Mouse (Mus musculus) embryonic facial prominence, embryonic 11.5 days (tissue): ENCODE results near the gene Zfp106. TPM values are rescaled to one million over a fixed set of nuclear protein-coding genes. Genes with fewer than 3 reads are reported as not detected.

Experiments
- ATAC-seq: fragments of 200-750 bp; cut with Nextera tagmentation; replicated peaks from 2 replicates; pipeline ENCODE4 v1.8.0; 2017; ENCODE audit warnings: low read depth; ENCODE audit not compliant: insufficient number of reproducible peaks, low FRiP score, low TSS enrichment
- DNase-seq: peaks from one replicate; pipeline ENCODE4 v3.0.0-alpha.2; 2015; ENCODE audit warnings: low spot score
- H3K27ac ChIP-seq: fragments of 300-500 bp; sonication (generic); replicated peaks from 2 replicates; pipeline ENCODE4 v1.5.1; 2014; ENCODE audit warnings: mild to moderate bottlenecking, low read depth, low read length, control low read depth
- H3K27me3 ChIP-seq: fragments of 300-500 bp; sonication (generic); 2 replicates; pipeline ENCODE4 v1.6.1; 2014; ENCODE audit warnings: mild to moderate bottlenecking, low read length, moderate library complexity, mixed read lengths; ENCODE audit not compliant: control insufficient read depth, insufficient read depth
- H3K36me3 ChIP-seq: fragments of 300-500 bp; sonication (generic); replicated peaks from 2 replicates; pipeline ENCODE4 v1.6.1; 2014; ENCODE audit warnings: low read depth, mild to moderate bottlenecking, low read length, moderate library complexity, mixed read lengths; ENCODE audit not compliant: control insufficient read depth, insufficient read depth
- H3K4me1 ChIP-seq: fragments of 300-500 bp; sonication (generic); 2 replicates; pipeline ENCODE4 v1.6.1; 2014; ENCODE audit warnings: low read length, mixed read lengths; ENCODE audit not compliant: control insufficient read depth, insufficient read depth
- H3K4me2 ChIP-seq: fragments of 300-500 bp; sonication (generic); 2 replicates; pipeline ENCODE4 v1.6.1; 2014; ENCODE audit warnings: low read depth, mild to moderate bottlenecking, control low read depth, low read length, moderate library complexity
- H3K4me3 ChIP-seq: fragments of 300-500 bp; sonication (generic); 2 replicates; pipeline ENCODE4 v1.5.1; 2014; ENCODE audit warnings: low read depth, low read length, control low read depth
- H3K9ac ChIP-seq: fragments of 300-500 bp; sonication (generic); replicated peaks from 2 replicates; pipeline ENCODE4 v1.6.1; 2014; ENCODE audit warnings: mild to moderate bottlenecking, control low read depth, low read length
- H3K9me3 ChIP-seq: fragments of 300-500 bp; sonication (generic); replicated peaks from 2 replicates; pipeline ENCODE4 v1.6.1; 2016; ENCODE audit warnings: mild to moderate bottlenecking, low read length, inconsistent platforms, mixed read lengths; ENCODE audit not compliant: control insufficient read depth
- WGBS: fragments of 180-500 bp; shearing (Covaris S2); extraction: QIAGEN DNeasy Blood & Tissue Kit; methylation state at CpG from one replicate; pipeline ENCODE4 v1.1.7; 2014; 5-methylcytosine and 5-hydroxymethylcytosine counted together
- polyA plus RNA-seq: library from polyadenylated mRNA; unstranded; fragments of >200 nt; fragmentation: Nextera tagmentation; extraction: Ambion mirVana; gene quantifications from 2 replicates; pipeline ENCODE4 v1.2.1, GENCODE M21; 2014

The Zfp106 gene
- polyA plus RNA-seq, 1 experiment from 2014 or later, result 59.2 TPM

GRCm38 (mm10) chr2:120539333-120539732 is 24.3 kb downstream of the Zfp106 start:
- Histone ChIP-seq H3K4me1 (no peaks in the 10 kb centered on the region), H3K27ac (no peak overlapping the region), H3K4me2 (no peak overlapping the region), H3K9me3 (no peaks in the 10 kb centered on the region), H3K36me3 (no peaks in the 10 kb centered on the region; the same call in 1 of the 2 replicates), H3K27me3 (no peaks in the 10 kb centered on the region), H3K4me3 (no peak overlapping the region), H3K9ac (no peak overlapping the region)
- no peak for DNase-seq
- 84% methylated on average over 3 of the region's 3 CpGs for WGBS
- no peak for ATAC-seq

- Histone ChIP-seq H3K4me2 (no peak overlapping the region), H3K4me3 (no peak overlapping the region), H3K9ac (no peak overlapping the region), H3K9me3 (no peaks in the 10 kb centered on the region), H3K4me1 (no peaks in the 10 kb centered on the region), H3K36me3 (peaks cover 12% of the 10 kb centered on the region), H3K27me3 (no peaks in the 10 kb centered on the region), H3K27ac (no peak overlapping the region)
- WGBS, result 92% methylated on average over 4 of the region's 4 CpGs
- DNase-seq (no peak), ATAC-seq (no peak)
Observed at GRCm38 (mm10) chr2:120531223-120531622, 32.4 kb downstream of the Zfp106 start.

- Histone ChIP-seq H3K27ac (no peak overlapping the region), H3K36me3 (peaks cover 12% of the 10 kb centered on the region)
Observed at GRCm38 (mm10) chr2:120529531-120529930, 34.1 kb downstream of the Zfp106 start.

GRCm38 (mm10) chr2:120526771-120527170 is 36.9 kb downstream of the Zfp106 start:
- no peaks in the 10 kb centered on the region for H3K9me3 ChIP-seq
- H3K4me3 ChIP-seq, result no peak overlapping the region
- no peak overlapping the region for H3K27ac ChIP-seq
- DNase-seq, result no peak
- no peaks in the 10 kb centered on the region for H3K4me1 ChIP-seq
- H3K27me3 ChIP-seq, result no peaks in the 10 kb centered on the region
- no peak for ATAC-seq
- H3K9ac ChIP-seq, result no peak overlapping the region
- no peak overlapping the region for H3K4me2 ChIP-seq
- 89% methylated on average over 5 of the region's 5 CpGs for WGBS
- H3K36me3 ChIP-seq, result peaks cover 9% of the 10 kb centered on the region

More at GRCm38 (mm10) chr2:120529531-120529930, 34.1 kb downstream of the Zfp106 start:
- H3K4me2 ChIP-seq, result no peak overlapping the region
- H3K9ac ChIP-seq, result no peak overlapping the region
- no peak for ATAC-seq
- DNase-seq, result no peak
- H3K4me3 ChIP-seq, result no peak overlapping the region
- no peaks in the 10 kb centered on the region for H3K4me1 ChIP-seq
- H3K9me3 ChIP-seq, result no peaks in the 10 kb centered on the region
- no peaks in the 10 kb centered on the region for H3K27me3 ChIP-seq

- no peak overlapping the region for H3K4me2 ChIP-seq
- no peak overlapping the region for H3K27ac ChIP-seq
- 88% methylated on average over 5 of the region's 5 CpGs for WGBS
- no peak for DNase-seq
- no peaks in the 10 kb centered on the region for H3K27me3 ChIP-seq
- H3K4me1 ChIP-seq, result no peaks in the 10 kb centered on the region
- no peak overlapping the region for H3K9ac ChIP-seq
- no peak overlapping the region for H3K4me3 ChIP-seq
- H3K36me3 ChIP-seq, result peaks cover 6% of the 10 kb centered on the region
- H3K9me3 ChIP-seq, result no peaks in the 10 kb centered on the region
- ATAC-seq, result no peak
Observed at GRCm38 (mm10) chr2:120518547-120519210, 45.0 kb downstream of the Zfp106 start.

GRCm38 (mm10) chr2:120514181-120514580 is 49.5 kb downstream of the Zfp106 start:
- H3K4me1 ChIP-seq, result no peaks in the 10 kb centered on the region

GRCm38 (mm10) chr2:120503992-120504391 is 59.7 kb downstream of the Zfp106 start:
- no peak for ATAC-seq
- 79% methylated on average over 5 of the region's 5 CpGs for WGBS
- H3K9ac ChIP-seq, result no peak overlapping the region

More at GRCm38 (mm10) chr2:120514181-120514580, 49.5 kb downstream of the Zfp106 start:
- Histone ChIP-seq H3K27ac (no peak overlapping the region), H3K4me2 (no peak overlapping the region), H3K27me3 (no peaks in the 10 kb centered on the region), H3K9me3 (no peaks in the 10 kb centered on the region), H3K9ac (no peak overlapping the region), H3K36me3 (peaks cover 5% of the 10 kb centered on the region), H3K4me3 (no peak overlapping the region)
- ATAC-seq, result no peak
- 94% methylated on average over 4 of the region's 4 CpGs for WGBS
- no peak for DNase-seq

GRCm38 (mm10) chr2:120503094-120503493 is 60.5 kb downstream of the Zfp106 start:
- ATAC-seq (no peak), DNase-seq (no peak)
- Histone ChIP-seq H3K36me3 (peaks cover 3% of the 10 kb centered on the region; the same call in 1 of the 2 replicates), H3K9me3 (no peaks in the 10 kb centered on the region), H3K4me3 (no peak overlapping the region), H3K27ac (no peak overlapping the region), H3K4me2 (no peak overlapping the region), H3K9ac (no peak overlapping the region), H3K27me3 (no peaks in the 10 kb centered on the region), H3K4me1 (no peaks in the 10 kb centered on the region)
- 90% methylated on average over 6 of the region's 6 CpGs for WGBS

More at GRCm38 (mm10) chr2:120503992-120504391, 59.7 kb downstream of the Zfp106 start:
- H3K27me3 ChIP-seq, result no peaks in the 10 kb centered on the region
- no peak for DNase-seq
- H3K27ac ChIP-seq, result no peak overlapping the region
- peaks cover 4% of the 10 kb centered on the region; the same call in 1 of the 2 replicates for H3K36me3 ChIP-seq
- H3K9me3 ChIP-seq, result no peaks in the 10 kb centered on the region
- H3K4me3 ChIP-seq, result no peak overlapping the region
- H3K4me2 ChIP-seq, result no peak overlapping the region
- no peaks in the 10 kb centered on the region for H3K4me1 ChIP-seq
